Mouse (Mus musculus) liver, embryonic 14.5 days (tissue): ENCODE measurements around the gene Krt35.

Source experiments
- CTCF ChIP-seq: IDR thresholded peaks from 2 replicates; pipeline ENCODE4 v1.5.1; 2016; ENCODE audit warnings: antibody characterized with exemption, low read depth, control low read depth
- EP300 ChIP-seq: IDR thresholded peaks from 2 replicates; pipeline ENCODE4 v1.6.1; 2016; ENCODE audit warnings: antibody characterized with exemption, low read depth

GRCm38 (mm10) chr11:100105576-100106122 is 9.6 kb upstream of the Krt35 start, which contains the start of gene Krt36:
- TF ChIP-seq EP300 (no peak), CTCF (no peak)
